In genomic region chr10:110945966-110946365, GRCm38 (mm10) we compare ENCODE assay signal across 20 mouse cellular contexts. TPM values are rescaled to one million over a fixed set of nuclear protein-coding genes. Genes with fewer than 3 reads are reported as not detected.
DNase-seq lines count a peak whose midpoint lies in the region; ATAC-seq and TF ChIP-seq lines count a peak whose summit lies in the region.
"Had no signal": no experiment of that assay in that cellular context is flagged by ENCODE, and none has a peak within 500 bp of the region (broad histone marks: within the 10 kb centered on the region; RNA-seq: fewer than 3 reads in every experiment).

No protein-coding gene starts in this region.

- no peaks in the 10 kb centered on the region for H3K9me3 ChIP-seq in heart, embryonic 13.5 days
- H3K9me3 ChIP-seq in liver, postnatal 0 days (ENCODE audit: low read length) = no peaks in the 10 kb centered on the region
- H3K9me3 ChIP-seq in liver, embryonic 11.5 days (ENCODE audit: control insufficient read depth, low read length) = no peaks in the 10 kb centered on the region
- H3K9me3 ChIP-seq in embryonic facial prominence, embryonic 14.5 days (ENCODE audit: control insufficient read depth, low read length) = no peaks in the 10 kb centered on the region
- H3K9me3 ChIP-seq: hindbrain, embryonic 13.5 days; limb, embryonic 13.5 days; midbrain, embryonic 13.5 days; neural tube, embryonic 15.5 days had no signal

- peak overlapping the region; percentile 58 for H3K27ac ChIP-seq in heart, embryonic 13.5 days (replicated peaks)
- no peak overlapping the region for H3K27ac ChIP-seq in liver, postnatal 0 days (ENCODE audit: low read depth)
- H3K27ac ChIP-seq in liver, embryonic 11.5 days (ENCODE audit: low read depth, low read length) = no peak overlapping the region
- peak overlapping the region; percentile 5; the same call in 1 of the 2 replicates for H3K27ac ChIP-seq in embryonic facial prominence, embryonic 14.5 days (replicated peaks; ENCODE audit: low read depth, low read length)
- H3K27ac ChIP-seq: hindbrain, embryonic 13.5 days; limb, embryonic 13.5 days; liver, embryonic 14.5 days; macrophage; midbrain, embryonic 13.5 days; neural tube, embryonic 15.5 days had no signal

- H3K4me1 ChIP-seq in heart, embryonic 13.5 days = peaks cover 22% of the 10 kb centered on the region
- no peaks in the 10 kb centered on the region for H3K4me1 ChIP-seq in liver, postnatal 0 days (ENCODE audit: insufficient read depth)
- no peaks in the 10 kb centered on the region for H3K4me1 ChIP-seq in liver, embryonic 11.5 days (replicated peaks; ENCODE audit: control insufficient read depth, insufficient read depth, low read length)
- H3K4me1 ChIP-seq in embryonic facial prominence, embryonic 14.5 days (ENCODE audit: control insufficient read depth, insufficient read depth, low read length) = no peaks in the 10 kb centered on the region
- H3K4me1 ChIP-seq: hindbrain, embryonic 13.5 days; midbrain, embryonic 13.5 days; neural tube, embryonic 15.5 days had no signal

- H3K27me3 ChIP-seq in heart, embryonic 13.5 days (replicated peaks) = no peaks in the 10 kb centered on the region
- no peaks in the 10 kb centered on the region for H3K27me3 ChIP-seq in liver, postnatal 0 days (ENCODE audit: insufficient read depth, low read length)
- H3K27me3 ChIP-seq in liver, embryonic 11.5 days (replicated peaks; ENCODE audit: control insufficient read depth, insufficient read depth, low read length) = no peaks in the 10 kb centered on the region
- H3K27me3 ChIP-seq in embryonic facial prominence, embryonic 14.5 days (replicated peaks; ENCODE audit: control insufficient read depth, insufficient read depth, low read length) = no peaks in the 10 kb centered on the region
- H3K27me3 ChIP-seq in splenic B cell, adult 2 months (ENCODE audit: control insufficient read depth, insufficient read depth, low read length, poor library complexity, severe bottlenecking) = no peaks in the 10 kb centered on the region
- H3K27me3 ChIP-seq: hindbrain, embryonic 13.5 days; limb, embryonic 13.5 days; midbrain, embryonic 13.5 days; neural tube, embryonic 15.5 days had no signal

- no peak for DNase-seq in heart, postnatal 36 days
- peak; percentile 12 for DNase-seq in liver, postnatal 0 days
- DNase-seq in liver, embryonic 11.5 days (ENCODE audit: low spot score) = no peak
- DNase-seq in embryonic facial prominence, embryonic 14.5 days (ENCODE audit: low spot score) = no peak
- DNase-seq in splenic B cell, adult 2 months (ENCODE audit: low read depth, low spot score) = peak; percentile 46
- DNase-seq in spleen, postnatal 10 days (ENCODE audit: low spot score in 2 of 2) = no peak
- DNase-seq: adrenal gland, postnatal 10 days; cerebellum, postnatal 14 days; gastrocnemius, postnatal 10 days; layer of hippocampus, postnatal 36 days; right cerebral cortex, postnatal 4 days; thymus, postnatal 25 days had no signal

- no peak overlapping the region for H3K4me3 ChIP-seq in heart, embryonic 13.5 days
- H3K4me3 ChIP-seq in liver, postnatal 0 days (ENCODE audit: low read depth, low read length) = no peak overlapping the region
- no peak overlapping the region for H3K4me3 ChIP-seq in liver, embryonic 11.5 days (ENCODE audit: low read depth, low read length)
- H3K4me3 ChIP-seq in embryonic facial prominence, embryonic 14.5 days (ENCODE audit: low read depth, low read length) = no peak overlapping the region
- H3K4me3 ChIP-seq: hindbrain, embryonic 13.5 days; limb, embryonic 13.5 days; midbrain, embryonic 13.5 days; neural tube, embryonic 15.5 days had no signal

- no peak for TF ChIP-seq EP300 in liver, postnatal 0 days (IDR thresholded peaks at IDR 0.05; ENCODE audit: low read depth)

- ATAC-seq in heart, embryonic 13.5 days (ENCODE audit: extremely low read depth, insufficient number of reproducible peaks, low FRiP score, low TSS enrichment) = no peak
- no peak for ATAC-seq in liver, postnatal 0 days
- no peak for ATAC-seq in liver, embryonic 11.5 days (replicated peaks; ENCODE audit: low FRiP score)
- ATAC-seq in embryonic facial prominence, embryonic 14.5 days (ENCODE audit: low read depth) = no peak
- ATAC-seq: activated CD4-positive, CD25-positive, alpha-beta regulatory T cell, adult 4 months; midbrain, embryonic 13.5 days had no signal

- WGBS in heart, embryonic 13.5 days = 76% methylated on average over 12 of the region's 12 CpGs
- whole genome bisulfite sequencing in liver, postnatal 0 days (ENCODE audit: insufficient replicate concordance) = 74% methylated on average over 12 of the region's 12 CpGs
- WGBS in liver, embryonic 11.5 days = 92% methylated on average over 12 of the region's 12 CpGs
- WGBS in embryonic facial prominence, embryonic 14.5 days = 78% methylated on average over 12 of the region's 12 CpGs

- H3K36me3 ChIP-seq in heart, embryonic 13.5 days = peaks cover 82% of the 10 kb centered on the region
- peaks cover 34% of the 10 kb centered on the region for H3K36me3 ChIP-seq in liver, postnatal 0 days (replicated peaks; ENCODE audit: insufficient read depth, low read length)
- H3K36me3 ChIP-seq in liver, embryonic 11.5 days (ENCODE audit: control insufficient read depth, insufficient read depth, low read length) = peaks cover 10% of the 10 kb centered on the region; the same call in 1 of the 2 replicates
- peaks cover 73% of the 10 kb centered on the region for H3K36me3 ChIP-seq in embryonic facial prominence, embryonic 14.5 days (ENCODE audit: control insufficient read depth, insufficient read depth, low read length)
- H3K36me3 ChIP-seq in splenic B cell, adult 2 months (ENCODE audit: control insufficient read depth, insufficient read depth, low read length, poor library complexity, severe bottlenecking) = peaks cover 6% of the 10 kb centered on the region

- intact Hi-C loops in heart, postnatal 36 days (cut with DNase I) = no loop called here

- no peak overlapping the region for H3K4me2 ChIP-seq in heart, embryonic 13.5 days
- no peak overlapping the region for H3K4me2 ChIP-seq in liver, postnatal 0 days (ENCODE audit: low read depth, low read length)
- no peak overlapping the region for H3K4me2 ChIP-seq in liver, embryonic 11.5 days
- H3K4me2 ChIP-seq in embryonic facial prominence, embryonic 14.5 days (ENCODE audit: low read depth, low read length) = no peak overlapping the region
- H3K4me2 ChIP-seq: hindbrain, embryonic 13.5 days; limb, embryonic 13.5 days; midbrain, embryonic 13.5 days; neural tube, embryonic 15.5 days had no signal

- no peak overlapping the region for H3K9ac ChIP-seq in heart, embryonic 13.5 days
- no peak overlapping the region for H3K9ac ChIP-seq in liver, postnatal 0 days (replicated peaks)
- H3K9ac ChIP-seq in liver, embryonic 11.5 days (ENCODE audit: low read depth, low read length) = no peak overlapping the region
- no peak overlapping the region for H3K9ac ChIP-seq in embryonic facial prominence, embryonic 14.5 days (ENCODE audit: low read depth, low read length)
- H3K9ac ChIP-seq: hindbrain, embryonic 13.5 days; limb, embryonic 13.5 days; liver, embryonic 14.5 days; midbrain, embryonic 13.5 days; neural tube, embryonic 15.5 days had no signal

- no peak for TF ChIP-seq CTCF in liver, postnatal 0 days (IDR thresholded peaks at IDR 0.05; ENCODE audit: low read depth)

RNA-seq across cellular contexts. Expression of gene Csrp2, which starts 26.4 kb away (rescaled TPM):
- 377 and 414 TPM in 2 replicates for polyA plus RNA-seq in heart, embryonic 13.5 days (2015; fragmentation: Nextera tagmentation; extraction: Ambion mirVana)
- 10 to 100 TPM; 42.2 to 47.9 TPM for total RNA-seq in heart, postnatal 36 days (2021)
- 19.2 and 21.2 TPM in 2 replicates for polyA plus RNA-seq in liver, postnatal 0 days (2015; fragmentation: Nextera tagmentation; extraction: Ambion mirVana)
- 64.4 and 72.4 TPM in 2 replicates for polyA plus RNA-seq in liver, embryonic 11.5 days (2014; fragmentation: Nextera tagmentation; extraction: Ambion mirVana)
- polyA plus RNA-seq in embryonic facial prominence, embryonic 14.5 days (2014; fragmentation: Nextera tagmentation; extraction: Ambion mirVana) = 165 and 169 TPM in 2 replicates

Comparison
In these comparisons a context has a peak if more than half of its experiments do, and no peak if none do; other contexts are left out.
1. DNase-seq: peak in liver, postnatal 0 days (single experiment) and splenic B cell, adult 2 months (single experiment); none in heart, postnatal 36 days (0 of 2), liver, embryonic 11.5 days (single experiment), embryonic facial prominence, embryonic 14.5 days (single experiment) and spleen, postnatal 10 days (0 of 2).
2. H3K27ac ChIP-seq: peak in heart, embryonic 13.5 days (single experiment) and embryonic facial prominence, embryonic 14.5 days (single experiment); none in liver, postnatal 0 days (single experiment) and liver, embryonic 11.5 days (single experiment).